Mouse (Mus musculus) CH12.LX (cell line): Measurements from ENCODE around the gene Chd2. TPM values are rescaled to one million over a fixed set of nuclear protein-coding genes. Genes with fewer than 3 reads are reported as not detected.

ENCODE experiments used
- DNase-seq: peaks from one replicate; pipeline ENCODE4 v3.0.0-alpha.2; 2013; ENCODE audit errors: extremely low read depth
- H3K27ac ChIP-seq: 2 replicates; pipeline ENCODE4 v1.5.1; 2012; ENCODE audit warnings: low read depth, mild to moderate bottlenecking, control low read depth, moderate library complexity; ENCODE audit not compliant: insufficient read depth
- H3K27me3 ChIP-seq: replicated peaks from 2 replicates; pipeline ENCODE3; 2012; ENCODE audit warnings: inconsistent platforms
- H3K36me3 ChIP-seq, 2 experiments: replicated peaks in 1 of 2; 2 replicates each; pipeline versions ENCODE3 to v1.6.1; 2012; ENCODE audit warnings: inconsistent platforms in 1 of 2, low read length in 1 of 2, mild to moderate bottlenecking in 1 of 2, mixed read lengths in 1 of 2, moderate library complexity in 1 of 2; ENCODE audit not compliant: control insufficient read depth in 1 of 2, insufficient read depth in 1 of 2
- H3K4me1 ChIP-seq, 2 experiments: 2 replicates each; pipeline ENCODE4 v1.6.1; 2012; ENCODE audit warnings: inconsistent platforms in 1 of 2, moderate library complexity in 1 of 2; ENCODE audit not compliant: insufficient read depth in 2 of 2, control insufficient read depth in 1 of 2
- H3K4me2 ChIP-seq: 2 replicates; pipeline ENCODE4 v1.6.1; 2012; ENCODE audit warnings: low read depth, mild to moderate bottlenecking, control low read depth; ENCODE audit not compliant: poor library complexity, insufficient read depth, severe bottlenecking
- H3K4me3 ChIP-seq, 3 experiments: fragments of 150-350 bp in 1 of 3; sonication (generic) in 1 of 3; replicated peaks in 1 of 3; 2 replicates each; pipeline versions ENCODE3 to v1.5.1; 2011 to 2012; ENCODE audit warnings: low read depth in 2 of 3, low read length in 2 of 3, mild to moderate bottlenecking in 2 of 3, moderate library complexity in 2 of 3, control low read depth in 1 of 3, improper control_type of control experiment in 1 of 3, inconsistent platforms in 1 of 3, mixed read lengths in 1 of 3; ENCODE audit not compliant: poor library complexity in 1 of 3
- H3K79me2 ChIP-seq: replicated peaks from 2 replicates; pipeline ENCODE4 v1.6.1; 2012; ENCODE audit warnings: mild to moderate bottlenecking, moderate library complexity; ENCODE audit not compliant: control insufficient read depth, poor library complexity, insufficient read depth, severe bottlenecking; ENCODE audit errors: extremely low read depth
- H3K9ac ChIP-seq: 2 replicates; pipeline ENCODE4 v1.6.1; 2012; ENCODE audit warnings: low read depth, mild to moderate bottlenecking, control low read depth, moderate library complexity; ENCODE audit not compliant: insufficient read depth
- H3K9me3 ChIP-seq: replicated peaks from 2 replicates; pipeline ENCODE3; 2012; ENCODE audit warnings: low read length, inconsistent platforms, mixed read lengths
- BHLHE40 ChIP-seq: IDR thresholded peaks from 2 replicates; pipeline ENCODE4 v1.6.1; 2011; ENCODE audit warnings: mild to moderate bottlenecking, low read depth, low read length, improper control_type of control experiment
- CHD1 ChIP-seq: IDR thresholded peaks from 2 replicates; pipeline ENCODE4 v1.6.1; 2012; ENCODE audit warnings: low read depth, low read length, improper control_type of control experiment, inconsistent platforms
- CHD2 ChIP-seq: IDR thresholded peaks from 2 replicates; pipeline ENCODE4 v1.6.1; 2011; ENCODE audit warnings: low read length, improper control_type of control experiment
- CTCF ChIP-seq, 2 experiments: IDR thresholded peaks in 1 of 2; conservative IDR thresholded peaks in 1 of 2; 2 replicates each; pipeline ENCODE4 v1.5.1; 2011 to 2012; ENCODE audit warnings: low read depth in 2 of 2, low read length in 2 of 2, improper control_type of control experiment in 1 of 2, inconsistent platforms in 1 of 2, mild to moderate bottlenecking in 1 of 2, moderate library complexity in 1 of 2
- E2F4 ChIP-seq: IDR thresholded peaks from 2 replicates; pipeline ENCODE4 v1.6.1; 2011; ENCODE audit warnings: low read depth, low read length, improper control_type of control experiment; ENCODE audit not compliant: insufficient replicate concordance
- ELF1 ChIP-seq: IDR thresholded peaks from 2 replicates; pipeline ENCODE4 v1.6.1; 2014; ENCODE audit warnings: low read depth, mild to moderate bottlenecking, inconsistent platforms, low read length, improper control_type of control experiment
- EP300 ChIP-seq: IDR thresholded peaks from 2 replicates; pipeline ENCODE4 v1.6.1; 2011; ENCODE audit warnings: low read length, improper control_type of control experiment
- ETS1 ChIP-seq: conservative IDR thresholded peaks from 2 replicates; pipeline ENCODE4 v1.6.1; 2012; ENCODE audit warnings: low read depth, mild to moderate bottlenecking, inconsistent platforms, low read length, improper control_type of control experiment, moderate library complexity
- GABPA ChIP-seq: IDR thresholded peaks from 2 replicates; pipeline ENCODE4 v1.6.1; 2012; ENCODE audit warnings: low read depth, low read length, improper control_type of control experiment, inconsistent platforms; ENCODE audit not compliant: insufficient replicate concordance
- HCFC1 ChIP-seq: IDR thresholded peaks from 2 replicates; pipeline ENCODE4 v1.6.1; 2012; ENCODE audit warnings: low read depth, mild to moderate bottlenecking, inconsistent platforms, low read length, improper control_type of control experiment
- IRF4 ChIP-seq: IDR thresholded peaks from 2 replicates; pipeline ENCODE4 v1.6.1; 2014; ENCODE audit warnings: low read depth, mild to moderate bottlenecking, inconsistent platforms, low read length, improper control_type of control experiment
- JUN ChIP-seq: IDR thresholded peaks from 2 replicates; pipeline ENCODE4 v1.6.1; 2011; ENCODE audit warnings: low read depth, mild to moderate bottlenecking, low read length, improper control_type of control experiment, moderate library complexity; ENCODE audit not compliant: insufficient read depth
- JUND ChIP-seq: conservative IDR thresholded peaks from 2 replicates; pipeline ENCODE4 v1.6.1; 2011; ENCODE audit warnings: low read depth, low read length, improper control_type of control experiment
- KAT2A ChIP-seq: IDR thresholded peaks from 2 replicates; pipeline ENCODE4 v1.6.1; 2012; ENCODE audit warnings: low read length, improper control_type of control experiment, inconsistent platforms; ENCODE audit not compliant: insufficient replicate concordance
- MAFK ChIP-seq: IDR thresholded peaks from 2 replicates; pipeline ENCODE4 v1.6.1; 2011; ENCODE audit warnings: low read length, improper control_type of control experiment; ENCODE audit not compliant: insufficient replicate concordance
- MAX ChIP-seq: IDR thresholded peaks from 2 replicates; pipeline ENCODE4 v1.6.1; 2011; ENCODE audit warnings: low read length, improper control_type of control experiment
- MAZ ChIP-seq: IDR thresholded peaks from 2 replicates; pipeline ENCODE4 v1.6.1; 2012; ENCODE audit warnings: low read depth, mild to moderate bottlenecking, inconsistent platforms, low read length, improper control_type of control experiment, moderate library complexity
- MEF2A ChIP-seq: IDR thresholded peaks from 2 replicates; pipeline ENCODE4 v1.6.1; 2014; ENCODE audit warnings: low read depth, mild to moderate bottlenecking, inconsistent platforms, low read length, improper control_type of control experiment, borderline replicate concordance
- MXI1 ChIP-seq: IDR thresholded peaks from 2 replicates; pipeline ENCODE4 v1.6.1; 2011; ENCODE audit warnings: mild to moderate bottlenecking, low read depth, low read length, improper control_type of control experiment
- MYC ChIP-seq: IDR thresholded peaks from 2 replicates; pipeline ENCODE4 v1.6.1; 2011; ENCODE audit warnings: low read depth, mild to moderate bottlenecking, improper control_type of control experiment, low read length
- NELFE ChIP-seq: IDR thresholded peaks from 2 replicates; pipeline ENCODE4 v1.6.1; 2011; ENCODE audit warnings: low read depth, low read length, improper control_type of control experiment
- PAX5 ChIP-seq: IDR thresholded peaks from 2 replicates; pipeline ENCODE4 v1.6.1; 2012; ENCODE audit warnings: low read length, inconsistent platforms, mixed read lengths
- POLR2A ChIP-seq: IDR thresholded peaks from 2 replicates; pipeline ENCODE4 v1.6.1; 2011; ENCODE audit warnings: low read depth, mild to moderate bottlenecking, improper control_type of control experiment, low read length
- POLR2AphosphoS2 ChIP-seq: IDR thresholded peaks from 2 replicates; pipeline ENCODE4 v1.6.1; 2011; ENCODE audit warnings: low read depth, low read length, improper control_type of control experiment
- RAD21 ChIP-seq: IDR thresholded peaks from 2 replicates; pipeline ENCODE4 v1.6.1; 2011; ENCODE audit warnings: low read depth, mild to moderate bottlenecking, low read length, improper control_type of control experiment, moderate library complexity
- RCOR1 ChIP-seq: conservative IDR thresholded peaks from 2 replicates; pipeline ENCODE4 v1.6.1; 2012; ENCODE audit warnings: low read depth, mild to moderate bottlenecking, inconsistent platforms, low read length, improper control_type of control experiment
- SIN3A ChIP-seq: IDR thresholded peaks from 2 replicates; pipeline ENCODE4 v1.6.1; 2012; ENCODE audit warnings: low read length, improper control_type of control experiment, inconsistent platforms
- SMC3 ChIP-seq: IDR thresholded peaks from 2 replicates; pipeline ENCODE4 v1.6.1; 2011; ENCODE audit warnings: low read depth, low read length, improper control_type of control experiment
- TBP ChIP-seq: conservative IDR thresholded peaks from 2 replicates; pipeline ENCODE4 v1.6.1; 2011; ENCODE audit warnings: low read depth, low read length, improper control_type of control experiment
- TCF12 ChIP-seq: IDR thresholded peaks from 2 replicates; pipeline ENCODE4 v1.6.1; 2014; ENCODE audit warnings: low read depth, mild to moderate bottlenecking, inconsistent platforms, low read length, improper control_type of control experiment
- UBTF ChIP-seq: IDR thresholded peaks from 2 replicates; pipeline ENCODE4 v1.6.1; 2012; ENCODE audit warnings: low read depth, mild to moderate bottlenecking, inconsistent platforms, low read length, improper control_type of control experiment, moderate library complexity
- USF1 ChIP-seq: IDR thresholded peaks from 2 replicates; pipeline ENCODE4 v1.6.1; 2014; ENCODE audit warnings: low read depth, mild to moderate bottlenecking, inconsistent platforms, low read length, improper control_type of control experiment
- USF2 ChIP-seq: conservative IDR thresholded peaks from 2 replicates; pipeline ENCODE4 v1.6.1; 2011; ENCODE audit warnings: low read depth, low read length, improper control_type of control experiment
- ZC3H11A ChIP-seq: IDR thresholded peaks from 2 replicates; pipeline ENCODE4 v1.6.1; 2012; ENCODE audit warnings: low read depth, mild to moderate bottlenecking, inconsistent platforms, low read length, improper control_type of control experiment
- ZKSCAN1 ChIP-seq: IDR thresholded peaks from 2 replicates; pipeline ENCODE4 v1.6.1; 2012; ENCODE audit warnings: low read depth, inconsistent platforms, low read length, improper control_type of control experiment, borderline replicate concordance
- ZMIZ1 ChIP-seq: IDR thresholded peaks from 2 replicates; pipeline ENCODE4 v1.6.1; 2012; ENCODE audit warnings: low read depth, mild to moderate bottlenecking, inconsistent platforms, low read length, improper control_type of control experiment
- ZNF384 ChIP-seq: IDR thresholded peaks from 2 replicates; pipeline ENCODE4 v1.6.1; 2012; ENCODE audit warnings: low read depth, low read length, improper control_type of control experiment, inconsistent platforms
- dilution Hi-C: fragments of 300-500 bp; cut with MboI; formaldehyde crosslinking; loops from 2 replicates; pipeline ENCODE4 v1.14.3; 2020; ENCODE audit warnings: low sequenced_read_pairs; ENCODE audit not compliant: extremely low pct_unique_long_range_greater_than_20kb, extremely low pct_ligation_motif_present
- in situ Hi-C: fragments of 300-500 bp; cut with MboI; formaldehyde crosslinking; loops from 3 replicates; pipeline ENCODE4 v1.14.3; 2019; ENCODE audit warnings: low sequenced_read_pairs, low pct_ligation_motif_present, low pct_unique_long_range_greater_than_20kb, mixed read lengths
- polyA plus RNA-seq: library from polyadenylated mRNA; unstranded; fragments of >175 nt; gene quantifications from 2 replicates; pipeline ENCODE4 v1.2.1, GENCODE M21; 2012; ENCODE audit warnings: low read depth; ENCODE audit not compliant: insufficient read length
- total RNA-seq, 2 experiments: library from RNA; depleted of rRNA; stranded (reverse); fragments of 300-350 nt in 1 of 2; fragments of >200 nt in 1 of 2; gene quantifications; 2 replicates each; pipeline ENCODE4 v1.2.3; 2012 to 2014

Gene Chd2
- total and polyA plus RNA-seq, 3 experiments: 23.2 to 39.3 (median 30.9) TPM

- Histone ChIP-seq H3K9ac (peak overlapping the region; percentile 99), H3K9me3 (no peaks in the 10 kb centered on the region), H3K27me3 (no peaks in the 10 kb centered on the region), H3K79me2 (peaks cover 62% of the 10 kb centered on the region), H3K27ac (peak overlapping the region; percentile 85), H3K36me3 (peaks cover 9 to 34% of the 10 kb centered on the region in 2 experiments), H3K4me2 (peak overlapping the region; percentile 83; the same call in 1 of the 2 replicates), H3K4me1 (peaks cover 6 to 36% of the 10 kb centered on the region in 2 experiments; a peak in 3 of 4 replicates), H3K4me3 (peak overlapping the region; percentile 58 to 78 (median 67))
- dilution Hi-C loops: no loop called here
- peak; percentile 98 for DNase-seq
- in situ Hi-C loops: loop anchor here (5.0 kb wide), 1 partner anchor 84 kb away; no protein-coding TSS in a partner anchor
- TF ChIP-seq USF1 (peak; percentile 35; the same call in 1 of the 2 replicates), SMC3 (peak; percentile 32), ETS1 (peak; percentile 56; the same call in 1 of the 2 replicates), CHD1 (no peak; the same call in 1 of the 2 replicates), NELFE (peak; percentile 74), POLR2A (peak; percentile 82), E2F4 (peak; percentile 51; the same call in 1 of the 2 replicates), USF2 (peak; percentile 18; the same call in 1 of the 2 replicates), ZKSCAN1 (no peak), RCOR1 (peak; percentile 92), KAT2A (peak; percentile 82; the same call in 1 of the 2 replicates), GABPA (peak; percentile 34; the same call in 1 of the 2 replicates), CHD2 (peak; percentile 94), MAX (peak; percentile 88; the same call in 1 of the 2 replicates), JUN (no peak), MEF2A (peak; percentile 85), CTCF (conservative IDR thresholded peaks at IDR 0.05 in 1 of 2, IDR thresholded peaks at IDR 0.05 in 1 of 2; ENCODE audit: low read depth in 2 of 2, low read length in 2 of 2) (no peak), MYC (peak; percentile 77), MAFK (peak; percentile 45; the same call in 1 of the 2 replicates), IRF4 (peak; percentile 72; the same call in 1 of the 2 replicates), ZC3H11A (peak; percentile 78; the same call in 1 of the 2 replicates), RAD21 (no peak; the same call in 1 of the 2 replicates), UBTF (no peak), TBP (peak; percentile 80; the same call in 1 of the 2 replicates), MAZ (0 out of 2 replicates have a peak, but pooled peaks have one; percentile 68), JUND (peak; percentile 36; the same call in 1 of the 2 replicates), ELF1 (peak; percentile 93), POLR2AphosphoS2 (peak; percentile 93), TCF12 (peak; percentile 93), SIN3A (peak; percentile 96), MXI1 (peak; percentile 78; the same call in 1 of the 2 replicates), HCFC1 (peak; percentile 76), BHLHE40 (peak; percentile 55; the same call in 1 of the 2 replicates), PAX5 (no peak), ZNF384 (peak; percentile 48), ZMIZ1 (peak; percentile 93; the same call in 1 of the 2 replicates), EP300 (peak; percentile 39; the same call in 1 of the 2 replicates)
Measured at GRCm38 (mm10) chr7:73537634-73538423, 3.8 kb downstream of the Chd2 start.
